Mouse (Mus musculus) kidney, adult 8-10 months (tissue): ENCODE results near the gene Olfr267.

Source experiments
- DNase-seq, 2 experiments: peaks; one replicate each; pipeline ENCODE4 v3.0.0; 2022

Olfr267 gene

GRCm38 (mm10) chr4:58787616-58788015, at the start of gene Olfr267:
Gene Olfr267, minus strand, starts transcription at chr4:58787716.
- DNase-seq, result no peak

DNA sequence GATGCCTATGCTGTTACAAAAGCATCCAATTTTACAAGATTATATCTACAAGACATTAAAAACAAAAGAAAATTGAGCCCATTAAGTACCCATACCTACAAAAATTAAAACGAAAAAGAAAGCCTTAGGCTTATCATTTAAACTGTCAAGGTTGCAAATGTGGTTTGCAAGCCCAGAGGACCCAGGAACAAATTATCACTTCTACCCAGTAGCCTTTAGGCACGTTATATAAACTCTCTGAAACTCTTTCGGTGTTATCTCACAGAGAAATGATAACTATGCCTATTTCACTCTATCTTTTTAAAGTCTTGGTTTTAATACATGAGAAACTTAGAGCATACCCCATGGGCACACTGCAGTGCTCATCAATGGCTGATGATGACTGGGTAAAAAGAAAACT, 45.4 kb upstream of the Olfr267 start:
- DNase-seq, result no peak

GRCm38 (mm10) chr4:58825921-58826320, 38.4 kb upstream of the Olfr267 start:
- peak in 1 of 2 experiments; percentile 4 for DNase-seq

GRCm38 (mm10) chr4:58786659-58787058, 857 bp downstream of the Olfr267 start:
- no peak for DNase-seq

DNA sequence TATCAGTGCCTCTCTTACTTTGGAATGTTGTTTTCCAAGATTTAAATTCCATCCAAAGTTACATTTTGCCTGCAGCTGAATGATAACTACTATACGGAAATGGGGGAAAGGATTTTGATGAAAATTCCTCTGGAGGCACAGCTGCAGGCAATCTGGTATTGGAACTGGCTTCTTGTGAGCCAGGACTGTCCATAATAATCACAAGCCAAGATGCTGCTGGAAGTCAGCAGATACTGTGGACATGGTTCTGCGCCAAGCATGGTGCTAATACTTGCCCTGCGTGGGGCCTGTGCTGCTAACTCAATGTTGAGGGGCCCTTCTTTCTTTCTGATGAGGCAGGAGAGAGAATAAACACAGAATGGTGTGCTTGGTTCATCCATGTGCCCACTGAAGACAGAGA, 24.1 kb downstream of the Olfr267 start:
- DNase-seq, result no peak

DNA sequence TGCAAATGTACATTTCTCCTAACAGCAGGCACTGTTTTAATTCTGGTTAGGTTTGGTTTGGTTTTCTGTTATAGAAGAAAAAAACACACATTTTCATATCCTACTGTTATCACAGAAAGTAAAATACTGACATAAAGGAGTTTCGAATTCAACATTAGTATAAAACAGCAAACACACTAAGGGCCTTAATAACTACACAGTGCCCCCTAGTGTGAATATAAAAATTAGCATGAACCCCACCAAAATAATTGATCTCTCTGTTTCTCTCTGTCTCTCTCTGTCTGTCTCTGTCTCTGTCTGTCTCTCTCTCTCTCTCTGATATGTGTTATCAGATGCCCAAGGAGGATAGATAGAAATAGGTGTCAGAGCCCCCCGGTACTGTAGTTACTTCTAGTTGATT, 38.0 kb downstream of the Olfr267 start:
- no peak for DNase-seq

GRCm38 (mm10) chr4:58749101-58749500, 38.4 kb downstream of the Olfr267 start:
- DNase-seq, result peak; percentile 16 to 28

- DNase-seq, result no peak
Observed at GRCm38 (mm10) chr4:58745583-58746222, 41.8 kb downstream of the Olfr267 start.

DNA sequence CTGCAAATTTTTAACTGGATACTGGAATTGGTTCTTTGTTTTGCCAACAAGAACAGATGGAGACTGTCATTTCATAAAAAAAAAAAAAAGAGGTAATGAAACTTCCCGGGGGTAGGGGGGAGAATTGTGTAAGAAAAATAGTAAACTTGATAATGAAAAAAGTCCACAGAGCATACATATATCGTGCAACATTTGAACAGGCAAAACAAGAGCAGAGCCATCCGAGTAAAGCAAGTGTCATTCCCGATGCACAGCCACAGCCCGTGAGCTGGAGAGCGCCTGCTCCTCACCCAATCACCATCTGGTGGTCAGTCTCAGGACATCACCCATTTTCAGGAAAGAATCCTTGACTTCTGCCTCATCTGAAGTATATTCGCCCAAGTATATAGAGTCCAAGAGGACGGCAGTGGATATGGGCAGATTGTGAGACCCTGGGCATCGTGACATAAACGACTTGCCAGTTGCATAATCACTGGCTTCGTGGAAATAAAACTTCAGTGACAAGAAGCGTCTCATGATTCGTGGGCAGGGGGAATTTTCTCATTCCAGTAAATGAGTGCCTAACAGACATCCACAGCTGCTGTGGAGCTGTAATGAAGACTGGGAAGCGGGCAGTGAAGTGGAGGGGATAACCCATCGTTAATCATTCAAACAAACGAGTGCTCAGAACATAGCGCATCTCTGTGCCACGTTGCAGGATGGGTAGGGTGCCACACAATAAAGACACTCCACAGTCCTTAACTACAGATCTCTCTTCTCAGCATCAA, 50.5 kb downstream of the Olfr267 start:
- no peak for DNase-seq
